Mouse (Mus musculus) cortical plate, adult 2 months (tissue): ENCODE measurements around the gene Arxes1. TPM values are rescaled to one million over a fixed set of nuclear protein-coding genes. Genes with fewer than 3 reads are reported as not detected.
"Not testable (repeated sequence)": the region's sequence is repeated elsewhere in the genome, so short reads cannot be mapped to it uniquely, and the experiment has no call there.

Source experiments
- H3K27ac ChIP-seq: fragments of 200-500 bp; 2 replicates; pipeline ENCODE4 v1.5.1; 2012; ENCODE audit warnings: low read length, control low read depth, inconsistent platforms; ENCODE audit not compliant: insufficient read depth
- H3K4me1 ChIP-seq: fragments of 200-500 bp; 2 replicates; pipeline ENCODE4 v1.6.1; 2011; ENCODE audit warnings: low read length; ENCODE audit not compliant: control insufficient read depth, insufficient read depth
- H3K4me3 ChIP-seq: fragments of 200-500 bp; 2 replicates; pipeline ENCODE4 v1.5.1; 2011; ENCODE audit warnings: mild to moderate bottlenecking, low read length, control low read depth; ENCODE audit not compliant: insufficient read depth
- CTCF ChIP-seq: fragments of 200-500 bp; IDR thresholded peaks from 2 replicates; pipeline ENCODE4 v1.5.1; 2011; ENCODE audit warnings: mild to moderate bottlenecking, control low read depth, low read length; ENCODE audit not compliant: insufficient read depth; ENCODE audit errors: extremely low read depth
- POLR2A ChIP-seq: fragments of 200-500 bp; IDR thresholded peaks from 2 replicates; pipeline ENCODE4 v1.6.1; 2011; ENCODE audit warnings: mild to moderate bottlenecking, low read length, control low read depth; ENCODE audit not compliant: insufficient read depth; ENCODE audit errors: extremely low read depth
- polyA plus RNA-seq: library from polyadenylated mRNA; depleted of rRNA; stranded (reverse); fragments of >200 nt; gene quantifications from 2 replicates; pipeline ENCODE4 v1.2.3, GENCODE M21; 2012; rRNA removed

Gene Arxes1
- polyA plus RNA-seq = 16.7 and 17.4 TPM in 2 replicates

- H3K4me3 ChIP-seq = peak within 1 kb of the TSS; percentile 31
- H3K27ac ChIP-seq = not testable (repeated sequence)
Observed at GRCm38 (mm10) chrX:136032799-136033763, at the start of gene Arxes1. TSS of gene Arxes1 (plus strand) at chrX:136033367.

DNA sequence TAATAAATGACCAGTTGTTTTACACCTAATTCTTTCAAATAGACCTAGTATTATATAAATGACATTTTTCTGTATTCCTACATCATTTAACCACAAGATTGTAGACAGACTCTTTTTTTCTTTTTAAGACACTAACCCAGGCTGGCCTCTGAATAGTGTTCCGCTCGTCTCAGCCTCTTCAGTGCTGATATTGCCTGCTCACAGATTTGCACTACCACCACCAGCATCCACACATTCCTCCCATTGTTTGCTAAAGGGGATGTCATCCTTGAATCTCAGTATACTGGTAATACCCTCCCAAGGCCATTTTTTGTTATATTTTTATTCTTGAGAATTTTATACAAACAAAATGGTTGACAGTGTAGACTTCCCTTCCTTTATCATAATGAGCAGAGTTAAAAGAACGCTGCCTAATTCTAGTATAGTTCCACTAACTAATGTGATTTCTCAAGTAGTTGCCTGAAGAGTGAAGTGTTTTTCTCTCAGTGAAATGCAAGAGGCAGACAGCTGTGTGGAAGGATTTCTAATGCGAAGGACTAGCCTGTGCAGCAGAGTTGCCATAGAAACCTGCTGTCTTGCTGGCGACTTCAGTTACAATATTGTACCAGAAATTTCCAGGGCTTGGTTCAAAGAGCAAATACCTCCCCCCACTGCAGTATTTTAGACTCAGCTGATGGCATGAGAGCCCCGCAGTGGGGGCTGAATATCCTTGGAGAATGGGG lies 48.5 kb upstream of the Arxes1 start:
- no peak overlapping the region for H3K4me3 ChIP-seq
- no peaks in the 10 kb centered on the region for H3K4me1 ChIP-seq
- no peak overlapping the region for H3K27ac ChIP-seq
- TF ChIP-seq POLR2A (no peak), CTCF (no peak)

More at GRCm38 (mm10) chrX:136032799-136033763, at the start of gene Arxes1:
- not testable (repeated sequence) for H3K4me1 ChIP-seq

DNA sequence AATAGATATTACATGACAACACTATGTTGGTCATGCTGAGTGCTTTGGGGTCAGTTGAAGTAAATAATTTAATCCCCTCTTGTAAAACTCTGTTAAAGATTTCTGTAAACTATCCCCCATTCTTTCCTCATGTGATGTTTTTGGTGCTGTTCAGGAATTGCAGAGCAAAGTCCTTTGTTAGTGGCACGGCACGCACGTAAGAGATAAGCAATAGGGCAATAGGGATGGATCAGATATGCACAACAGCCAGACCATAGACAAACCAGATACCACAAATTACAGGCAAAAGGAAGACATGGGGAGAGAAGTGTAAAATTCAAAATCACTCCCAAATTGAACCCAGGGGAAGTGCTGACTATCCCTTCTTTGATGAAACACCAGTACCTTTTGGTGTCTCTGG lies 46.9 kb upstream of the Arxes1 start:
- TF ChIP-seq CTCF = no peak
- no peak for TF ChIP-seq POLR2A
- no peak overlapping the region for H3K27ac ChIP-seq
- no peaks in the 10 kb centered on the region for H3K4me1 ChIP-seq
- H3K4me3 ChIP-seq = no peak overlapping the region

GRCm38 (mm10) chrX:135990661-135991060 lies 42.5 kb upstream of the Arxes1 start:
- Histone ChIP-seq H3K4me3 (no peak overlapping the region), H3K4me1 (no peaks in the 10 kb centered on the region), H3K27ac (no peak overlapping the region)
- TF ChIP-seq POLR2A (no peak), CTCF (no peak)

DNA sequence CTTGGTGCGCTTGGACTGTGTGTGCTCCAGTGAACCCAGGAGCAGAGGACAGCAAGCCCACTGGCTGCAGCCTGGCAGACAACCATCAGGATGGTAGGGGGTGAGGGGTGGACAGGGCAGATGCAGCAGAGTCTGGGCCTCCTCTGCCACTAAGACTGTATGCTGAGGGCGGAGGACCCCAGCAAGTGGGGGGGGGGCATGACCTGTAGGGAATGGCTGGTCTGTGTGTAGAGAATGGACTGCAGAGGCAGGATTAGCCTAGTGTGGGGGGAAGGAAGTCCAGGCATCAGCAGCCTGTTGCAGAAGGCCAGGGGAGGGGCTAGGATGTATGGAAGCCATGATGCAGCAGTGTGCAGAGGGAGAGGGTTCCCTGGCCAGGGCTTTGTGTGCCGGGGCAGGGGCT lies 40.0 kb upstream of the Arxes1 start:
- not testable (repeated sequence) for H3K4me1 ChIP-seq, H3K27ac ChIP-seq, H3K4me3 ChIP-seq

DNA sequence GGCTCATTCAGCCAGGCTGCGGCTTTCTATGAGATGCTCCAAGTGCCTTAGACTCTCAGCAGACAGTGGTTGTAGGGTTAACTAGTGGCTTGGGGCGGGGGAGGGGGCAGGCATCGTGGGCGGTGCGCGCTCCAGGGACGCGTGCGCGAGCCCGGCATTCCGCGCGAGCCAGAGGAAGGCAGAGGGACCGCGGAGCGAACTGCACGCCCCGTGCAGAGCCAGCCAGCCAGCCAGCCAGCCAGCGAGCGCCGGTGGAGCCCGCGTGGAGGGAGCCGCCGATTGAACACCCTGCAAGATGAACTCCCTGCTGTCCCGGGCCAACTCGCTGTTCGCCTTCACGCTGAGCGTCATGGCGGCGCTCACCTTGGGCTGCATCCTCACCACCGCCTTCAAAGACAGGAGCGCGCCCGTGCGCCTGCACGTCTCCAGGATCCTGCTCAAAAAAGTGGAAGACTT lies 39.5 kb upstream of the Arxes1 start, which contains the start of gene Arxes2:
Arxes2 (plus strand) TSS at position 161 of the 456 bp plus-strand sequence.
- H3K27ac ChIP-seq, H3K4me3 ChIP-seq, H3K4me1 ChIP-seq: not testable (repeated sequence)

DNA sequence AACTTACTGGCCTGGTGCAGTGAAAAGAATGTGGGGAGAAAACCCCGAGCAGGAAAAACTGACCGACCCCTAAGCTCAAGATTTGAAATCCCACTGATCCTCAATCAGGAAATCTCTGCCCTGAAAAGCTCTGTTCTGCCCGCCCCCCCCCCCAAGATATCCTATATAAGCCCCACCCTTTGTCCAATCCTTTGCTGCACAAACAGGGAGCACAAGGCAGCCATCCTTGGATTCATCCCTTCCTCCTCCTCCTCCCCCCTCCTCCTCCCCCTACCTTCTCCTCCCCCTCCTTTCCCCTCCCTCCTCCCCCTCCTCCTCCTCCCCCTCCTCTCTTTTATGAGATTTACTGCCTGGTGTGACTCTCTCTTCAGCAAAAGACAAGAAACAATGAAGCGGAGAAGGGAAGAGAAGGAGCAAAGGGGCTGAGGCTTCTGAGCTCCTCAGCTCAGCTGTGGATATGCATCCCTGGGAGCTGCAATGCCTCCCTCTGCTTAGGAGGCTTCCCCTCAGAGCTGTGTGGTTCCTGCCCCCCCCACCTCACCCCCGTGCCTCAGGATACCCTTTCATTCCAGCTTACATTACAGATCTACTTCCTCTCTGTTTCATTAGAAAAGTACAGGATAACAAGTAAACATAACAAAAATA lies 25.8 kb upstream of the Arxes1 start:
- Histone ChIP-seq H3K27ac (no peak overlapping the region), H3K4me3 (no peak overlapping the region), H3K4me1 (no peaks in the 10 kb centered on the region)
- TF ChIP-seq CTCF (no peak), POLR2A (no peak)

DNA sequence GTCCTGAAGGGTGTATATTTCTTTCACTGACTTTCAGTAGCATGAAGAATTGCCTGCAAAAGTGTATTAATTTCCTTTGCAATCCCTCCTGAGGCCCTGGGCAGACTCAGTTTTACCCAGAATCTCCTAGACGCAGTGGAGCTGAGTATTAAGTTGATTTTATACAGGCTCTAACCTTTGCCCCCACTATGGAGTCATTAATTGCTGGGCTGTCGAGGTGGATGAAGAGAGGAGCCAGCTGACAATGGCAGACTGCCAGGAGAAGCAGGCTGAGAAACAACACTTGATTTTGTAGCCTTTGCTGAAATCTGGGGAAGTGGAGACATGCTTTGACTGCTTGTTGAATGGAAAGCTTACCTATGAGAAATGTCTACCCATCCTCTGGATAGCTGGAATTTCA lies 18.8 kb upstream of the Arxes1 start:
- TF ChIP-seq POLR2A (no peak), CTCF (no peak)
- Histone ChIP-seq H3K27ac (no peak overlapping the region), H3K4me3 (no peak overlapping the region), H3K4me1 (no peaks in the 10 kb centered on the region)

- Histone ChIP-seq H3K4me3 (no peak overlapping the region), H3K4me1 (no peaks in the 10 kb centered on the region; the same call in 1 of the 2 replicates), H3K27ac (no peak overlapping the region)
- TF ChIP-seq POLR2A = no peak
Observed at GRCm38 (mm10) chrX:136030331-136030730, 2.8 kb upstream of the Arxes1 start.

- TF ChIP-seq POLR2A (no peak), CTCF (no peak)
- no peaks in the 10 kb centered on the region for H3K4me1 ChIP-seq
Observed at GRCm38 (mm10) chrX:136043726-136044125, 10.6 kb downstream of the Arxes1 start.

More at GRCm38 (mm10) chrX:136043726-136044125, 10.6 kb downstream of the Arxes1 start:
- Histone ChIP-seq H3K27ac (no peak overlapping the region), H3K4me3 (no peak overlapping the region)
